ENCODE assay signal across 23 mouse cellular contexts in the genomic region with DNA sequence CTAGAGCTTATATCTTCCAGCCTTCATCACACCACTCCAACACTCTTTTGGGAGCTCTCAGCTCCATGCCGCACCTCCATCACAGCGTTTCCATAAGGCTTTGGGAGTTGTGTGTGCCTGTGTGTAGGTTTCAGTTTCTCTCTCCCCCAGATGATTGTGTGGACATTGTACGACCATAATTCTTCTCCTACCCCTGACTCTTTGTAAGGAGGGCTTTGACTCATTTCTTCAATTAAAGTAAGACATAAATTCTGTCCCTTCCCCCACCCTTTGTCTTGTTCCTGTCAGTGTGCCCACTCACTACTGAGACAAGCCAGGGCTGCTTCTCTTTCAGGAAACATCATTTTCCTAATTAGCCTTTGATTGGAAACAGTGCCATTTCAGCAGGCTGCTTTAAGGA. TPM values are rescaled to one million over a fixed set of nuclear protein-coding genes. Genes with fewer than 3 reads are reported as not detected.
DNase-seq lines count a peak whose midpoint lies in the region; ATAC-seq lines count a peak whose summit lies in the region.
"Had no signal": no experiment of that assay in that cellular context is flagged by ENCODE, and none has a peak within 500 bp of the region (broad histone marks: within the 10 kb centered on the region; RNA-seq: fewer than 3 reads in every experiment).

No protein-coding gene starts in this region.

- H3K27ac ChIP-seq in embryonic facial prominence, embryonic 11.5 days (replicated peaks; ENCODE audit: low read depth, low read length) = no peak overlapping the region
- H3K27ac ChIP-seq in embryonic facial prominence, embryonic 10.5 days (replicated peaks) = no peak overlapping the region
- H3K27ac ChIP-seq in kidney, embryonic 15.5 days = no peak overlapping the region
- H3K27ac ChIP-seq: embryonic facial prominence, embryonic 12.5 days; forebrain, embryonic 12.5 days; heart, embryonic 10.5 days; hindbrain, embryonic 12.5 days; hindbrain, postnatal 0 days; intestine, embryonic 15.5 days had no signal

- no peaks in the 10 kb centered on the region for H3K36me3 ChIP-seq in embryonic facial prominence, embryonic 11.5 days (replicated peaks; ENCODE audit: control insufficient read depth, insufficient read depth, low read depth, low read length)
- no peaks in the 10 kb centered on the region for H3K36me3 ChIP-seq in embryonic facial prominence, embryonic 10.5 days (replicated peaks)
- H3K36me3 ChIP-seq in kidney, embryonic 15.5 days = no peaks in the 10 kb centered on the region
- H3K36me3 ChIP-seq: embryonic facial prominence, embryonic 12.5 days; forebrain, embryonic 12.5 days; heart, embryonic 10.5 days; hindbrain, embryonic 12.5 days; intestine, embryonic 15.5 days had no signal

- no peaks in the 10 kb centered on the region for H3K9me3 ChIP-seq in embryonic facial prominence, embryonic 11.5 days (replicated peaks; ENCODE audit: control insufficient read depth, low read length)
- no peaks in the 10 kb centered on the region for H3K9me3 ChIP-seq in embryonic facial prominence, embryonic 10.5 days
- no peaks in the 10 kb centered on the region for H3K9me3 ChIP-seq in kidney, embryonic 15.5 days (replicated peaks)
- H3K9me3 ChIP-seq: embryonic facial prominence, embryonic 12.5 days; forebrain, embryonic 12.5 days; heart, embryonic 10.5 days; hindbrain, embryonic 12.5 days; intestine, embryonic 15.5 days had no signal

- no peaks in the 10 kb centered on the region for H3K4me1 ChIP-seq in embryonic facial prominence, embryonic 11.5 days (ENCODE audit: control insufficient read depth, insufficient read depth, low read length)
- H3K4me1 ChIP-seq in embryonic facial prominence, embryonic 10.5 days = 0 out of 2 replicates have a peak, but pooled peaks cover 2% of the 10 kb centered on the region
- no peaks in the 10 kb centered on the region for H3K4me1 ChIP-seq in kidney, embryonic 15.5 days
- H3K4me1 ChIP-seq: embryonic facial prominence, embryonic 12.5 days; forebrain, embryonic 12.5 days; heart, embryonic 10.5 days; hindbrain, embryonic 12.5 days; intestine, embryonic 15.5 days had no signal

- 65% methylated on average over 3 of the region's 3 CpGs for WGBS in embryonic facial prominence, embryonic 11.5 days
- WGBS in embryonic facial prominence, embryonic 10.5 days = 73% methylated on average over 3 of the region's 3 CpGs
- WGBS in kidney, embryonic 15.5 days = 46% methylated on average over 3 of the region's 3 CpGs

- H3K4me3 ChIP-seq in embryonic facial prominence, embryonic 11.5 days (ENCODE audit: low read depth, low read length) = no peak overlapping the region
- H3K4me3 ChIP-seq in embryonic facial prominence, embryonic 10.5 days = no peak overlapping the region
- H3K4me3 ChIP-seq in kidney, embryonic 15.5 days (replicated peaks) = no peak overlapping the region
- H3K4me3 ChIP-seq: embryonic facial prominence, embryonic 12.5 days; forebrain, embryonic 12.5 days; heart, embryonic 10.5 days; hindbrain, embryonic 12.5 days; intestine, embryonic 15.5 days had no signal

- ATAC-seq in embryonic facial prominence, embryonic 11.5 days (replicated peaks; ENCODE audit: insufficient number of reproducible peaks, low FRiP score, low TSS enrichment, low read depth) = no peak
- ATAC-seq in kidney, embryonic 15.5 days (replicated peaks; ENCODE audit: low FRiP score) = peak; percentile 46; the same call in 1 of the 2 replicates
- ATAC-seq: activated CD4-positive, CD25-positive, alpha-beta regulatory T cell, adult 4 months; hindbrain, postnatal 0 days; intestine, embryonic 15.5 days; Patski had no signal

- H3K4me2 ChIP-seq in embryonic facial prominence, embryonic 11.5 days (ENCODE audit: low read depth, low read length) = no peak overlapping the region
- no peak overlapping the region for H3K4me2 ChIP-seq in kidney, embryonic 15.5 days
- H3K4me2 ChIP-seq: embryonic facial prominence, embryonic 12.5 days; forebrain, embryonic 12.5 days; hindbrain, embryonic 12.5 days; intestine, embryonic 15.5 days had no signal

- peak; percentile 15 for DNase-seq in embryonic facial prominence, embryonic 11.5 days (ENCODE audit: low spot score)
- no peak for DNase-seq in embryonic facial prominence, embryonic 10.5 days (ENCODE audit: low spot score)
- DNase-seq in kidney, postnatal 4 days = no peak
- DNase-seq in hindlimb bud, embryonic 11.5 days (ENCODE audit: extremely low spot score, low read depth, low spot score) = peak; percentile 52
- no peak for DNase-seq in adrenal gland, adult (ENCODE audit: inconsistent age in 2 of 2, low spot score in 1 of 2)
- DNase-seq: adrenal gland, adult 2 months; adrenal gland, postnatal 25 days; cerebellum, adult 2 months; cerebellum, postnatal 10 days; gastrocnemius, postnatal 10 days; heart, adult 18-20 months; heart, postnatal 10 days; heart, postnatal 4 days had no signal

- H3K27me3 ChIP-seq in embryonic facial prominence, embryonic 11.5 days (ENCODE audit: control insufficient read depth, insufficient read depth, low read length) = no peaks in the 10 kb centered on the region
- H3K27me3 ChIP-seq in embryonic facial prominence, embryonic 10.5 days (replicated peaks; ENCODE audit: low read depth, poor library complexity, severe bottlenecking) = peaks cover 77% of the 10 kb centered on the region
- H3K27me3 ChIP-seq in kidney, embryonic 15.5 days = peaks cover 30% of the 10 kb centered on the region
- H3K27me3 ChIP-seq: CH12.LX; intestine, embryonic 15.5 days had no signal

- H3K9ac ChIP-seq in embryonic facial prominence, embryonic 11.5 days (replicated peaks; ENCODE audit: low read length) = no peak overlapping the region
- no peak overlapping the region for H3K9ac ChIP-seq in kidney, embryonic 15.5 days
- H3K9ac ChIP-seq: embryonic facial prominence, embryonic 12.5 days; forebrain, embryonic 12.5 days; hindbrain, embryonic 12.5 days; intestine, embryonic 15.5 days had no signal

RNA-seq across cellular contexts. Expression of a gene that starts 24.1 kb away (rescaled TPM):
- 194 and 228 TPM in 2 replicates for polyA plus RNA-seq in embryonic facial prominence, embryonic 11.5 days (2014; fragmentation: Nextera tagmentation; extraction: Ambion mirVana)
- polyA plus RNA-seq in embryonic facial prominence, embryonic 10.5 days (2016; fragmentation: Nextera tagmentation; extraction: Ambion mirVana) = 122 and 128 TPM in 2 replicates
- polyA plus RNA-seq in kidney, embryonic 15.5 days (2015; fragmentation: Nextera tagmentation; extraction: Ambion mirVana) = 156 and 162 TPM in 2 replicates
- polyA plus RNA-seq: activated CD4-positive, CD25-positive, alpha-beta regulatory T cell, adult 4 months; Patski had no signal

Comparison
In these comparisons a context has a peak if more than half of its experiments do, and no peak if none do; other contexts are left out.
1. DNase-seq: peak in embryonic facial prominence, embryonic 11.5 days (single experiment) and hindlimb bud, embryonic 11.5 days (single experiment); none in embryonic facial prominence, embryonic 10.5 days (single experiment), kidney, postnatal 4 days (0 of 2) and adrenal gland, adult (0 of 2).